Mouse (Mus musculus) heart, adult 2 months (tissue): Measurements from ENCODE around the gene Pdcl. TPM values are rescaled to one million over a fixed set of nuclear protein-coding genes. Genes with fewer than 3 reads are reported as not detected.

Experiments
- DNase-seq, 2 experiments: peaks; one replicate each; pipeline ENCODE4 v3.0.0; 2021
- H3K27ac ChIP-seq: fragments of 200-600 bp; 2 replicates; pipeline ENCODE4 v1.8.1; 2022
- H3K27me3 ChIP-seq: fragments of 200-500 bp; 2 replicates; pipeline ENCODE4 v1.6.1; 2012; ENCODE audit warnings: mild to moderate bottlenecking, low read length, inconsistent platforms, mixed read lengths; ENCODE audit not compliant: control insufficient read depth, insufficient read depth
- H3K36me3 ChIP-seq: fragments of 200-500 bp; 2 replicates; pipeline ENCODE4 v1.6.1; 2012; ENCODE audit warnings: low read length, inconsistent platforms; ENCODE audit not compliant: control insufficient read depth, insufficient read depth
- H3K4me1 ChIP-seq: fragments of 200-500 bp; 2 replicates; pipeline ENCODE4 v1.6.1; 2011; ENCODE audit warnings: low read length; ENCODE audit not compliant: control insufficient read depth, insufficient read depth
- H3K4me3 ChIP-seq: fragments of 200-600 bp; 2 replicates; pipeline ENCODE4 v1.8.1; 2022
- H3K79me2 ChIP-seq: fragments of 200-500 bp; replicated peaks from 2 replicates; pipeline ENCODE4 v1.6.1; 2012; ENCODE audit warnings: mild to moderate bottlenecking, inconsistent platforms, low read length, moderate library complexity, mixed read lengths; ENCODE audit not compliant: control insufficient read depth, insufficient read depth
- H3K9ac ChIP-seq: fragments of 200-500 bp; 2 replicates; pipeline ENCODE4 v1.6.1; 2012; ENCODE audit warnings: low read depth, mild to moderate bottlenecking, control low read depth, inconsistent platforms, low read length, mixed read lengths
- CTCF ChIP-seq: fragments of 200-600 bp; IDR thresholded peaks from 2 replicates; pipeline ENCODE4 v1.8.1; 2022; ENCODE audit warnings: antibody characterized with exemption, mild to moderate bottlenecking, moderate library complexity
- EP300 ChIP-seq: fragments of 200-500 bp; IDR thresholded peaks from 2 replicates; pipeline ENCODE4 v1.6.1; 2011; ENCODE audit warnings: low read depth, low read length, control low read depth; ENCODE audit not compliant: insufficient read depth
- POLR2A ChIP-seq: fragments of 200-500 bp; IDR thresholded peaks from 2 replicates; pipeline ENCODE4 v1.6.1; 2011; ENCODE audit warnings: mild to moderate bottlenecking, low read depth, low read length, control low read depth; ENCODE audit not compliant: insufficient read depth
- WGBS: fragments of 180-500 bp; shearing (Covaris S2); methylation state at CpG from one replicate; pipeline ENCODE4 v1.1.7; 2018; 5-methylcytosine and 5-hydroxymethylcytosine counted together
- intact Hi-C: fragments of 180-260 bp; cut with DNase I; formaldehyde crosslinking; loops from one replicate; pipeline ENCODE4 v1.15.1; 2025
- polyA plus RNA-seq: library from polyadenylated mRNA; depleted of rRNA; stranded (reverse); fragments of >200 nt; gene quantifications from 2 replicates; pipeline ENCODE4 v1.2.3, GENCODE M21; 2012; rRNA removed
- total RNA-seq, 2 experiments: library from RNA; stranded (reverse); gene quantifications; 2 replicates each; pipeline ENCODE4 v1.2.3; 2021

The Pdcl gene
- total and polyA plus RNA-seq, 3 experiments, result 7.6 to 18.9 (median 18.1) TPM

DNA sequence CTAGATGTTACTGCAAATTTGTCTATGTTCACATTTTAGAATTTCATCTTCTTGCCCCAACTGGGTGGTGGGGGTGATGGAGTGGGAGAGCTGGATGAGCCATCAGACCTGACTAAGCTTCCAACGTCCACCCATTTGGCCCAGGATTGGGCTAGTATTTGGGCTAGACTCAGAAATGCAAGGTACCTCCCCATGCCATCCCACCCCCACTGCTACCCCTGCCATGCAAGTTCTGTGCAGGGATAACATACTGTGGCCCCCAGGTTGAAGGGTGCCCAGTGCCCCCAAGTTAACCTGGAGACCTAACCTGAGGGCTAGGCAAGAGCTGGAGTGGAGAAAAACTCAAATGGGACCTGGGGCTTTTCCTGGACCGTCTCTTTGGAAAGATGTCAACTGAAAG, 776 bp upstream of the Pdcl start:
- H3K27ac ChIP-seq, result no peak overlapping the region

DNA sequence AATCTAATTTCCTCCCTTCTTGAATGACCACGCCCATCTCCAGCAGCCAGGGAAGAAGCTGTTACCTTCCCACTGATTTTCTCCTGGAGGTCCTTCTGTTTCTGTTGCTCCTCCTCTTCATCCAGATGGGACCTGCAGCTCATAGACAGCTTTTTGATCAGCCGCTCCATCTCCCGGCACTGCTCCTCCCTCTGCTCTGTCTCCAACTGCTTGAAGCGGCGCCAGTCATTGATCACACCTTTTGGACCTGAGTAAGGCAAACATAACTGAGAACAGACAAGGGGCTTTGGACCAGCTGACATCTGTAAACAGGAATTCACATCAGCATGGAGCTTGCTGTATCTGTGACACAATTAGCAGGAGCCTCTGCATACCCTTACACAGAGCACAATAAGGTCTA, 3.6 kb downstream of the Pdcl start:
- Histone ChIP-seq H3K36me3 (peaks cover 16% of the 10 kb centered on the region), H3K4me1 (no peaks in the 10 kb centered on the region; the same call in 1 of the 2 replicates), H3K4me3 (no peak overlapping the region), H3K27me3 (no peaks in the 10 kb centered on the region), H3K79me2 (no peaks in the 10 kb centered on the region), H3K9ac (no peak overlapping the region), H3K27ac (no peak overlapping the region)
- 94% methylated on average over 5 of the region's 5 CpGs for WGBS
- DNase-seq, result no peak
- TF ChIP-seq POLR2A (no peak), CTCF (no peak), EP300 (no peak)
- intact Hi-C loops, result no loop called here

More for the DNA sequence above, 776 bp upstream of the Pdcl start:
- H3K27me3 ChIP-seq, result no peaks in the 10 kb centered on the region
- no peak for DNase-seq
- no peak overlapping the region for H3K9ac ChIP-seq
- no peak for TF ChIP-seq POLR2A
- intact Hi-C loops, result loop anchor here (10.0 kb wide), 1 partner anchor 55 kb away; no protein-coding TSS in a partner anchor
- H3K4me3 ChIP-seq, result no peak overlapping the region; the same call in 1 of the 2 replicates
- 90% methylated on average over 2 of the region's 2 CpGs for WGBS
- H3K36me3 ChIP-seq, result peaks cover 4% of the 10 kb centered on the region
- no peaks in the 10 kb centered on the region; the same call in 1 of the 2 replicates for H3K4me1 ChIP-seq
- no peaks in the 10 kb centered on the region for H3K79me2 ChIP-seq

GRCm38 (mm10) chr2:37351671-37352070, 7.5 kb downstream of the Pdcl start:
- peaks cover 12% of the 10 kb centered on the region for H3K36me3 ChIP-seq

DNA sequence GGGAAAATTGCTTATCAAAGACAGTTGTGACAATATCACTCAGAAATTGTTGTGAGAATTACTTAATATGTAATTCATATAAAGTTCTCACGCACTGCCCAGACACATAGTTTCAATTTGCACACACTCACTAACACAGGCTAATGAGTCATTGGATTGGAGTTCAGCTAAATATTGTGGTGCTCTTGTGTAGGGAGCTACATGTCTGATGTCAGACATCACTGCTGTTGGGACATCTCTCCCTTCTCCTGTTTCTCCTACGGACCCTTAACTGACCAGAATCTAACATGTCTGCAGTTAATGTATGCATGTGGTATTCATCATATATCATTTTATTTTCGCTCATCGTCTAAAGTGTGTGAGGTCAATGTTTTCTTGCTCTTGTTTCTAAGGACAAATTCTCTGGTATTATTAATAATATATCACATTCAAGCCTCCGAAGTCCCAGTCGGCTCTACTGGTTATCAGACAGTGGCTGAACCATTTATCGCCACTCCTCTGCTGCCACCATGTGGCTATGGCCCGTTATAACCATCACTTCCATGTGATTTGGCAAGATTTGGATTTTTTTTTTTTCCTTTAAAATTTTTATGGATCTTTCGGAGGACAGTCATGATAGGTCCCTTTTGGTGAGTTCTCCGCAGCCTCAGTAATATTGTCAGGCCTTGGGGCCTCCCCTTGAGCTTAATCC, 20.5 kb downstream of the Pdcl start:
- no peaks in the 10 kb centered on the region for H3K36me3 ChIP-seq
- H3K27me3 ChIP-seq, result no peaks in the 10 kb centered on the region
- WGBS, result 51% methylated on average over 10 of the region's 10 CpGs
- no peak overlapping the region for H3K9ac ChIP-seq
- intact Hi-C loops, result no loop called here
- no peak overlapping the region for H3K4me3 ChIP-seq
- TF ChIP-seq CTCF (peak; percentile 84), POLR2A (no peak), EP300 (no peak)
- H3K4me1 ChIP-seq, result no peaks in the 10 kb centered on the region
- DNase-seq, result peak in 1 of 2 experiments; percentile 55
- H3K79me2 ChIP-seq, result no peaks in the 10 kb centered on the region
- H3K27ac ChIP-seq, result no peak overlapping the region

More at GRCm38 (mm10) chr2:37351671-37352070, 7.5 kb downstream of the Pdcl start:
- intact Hi-C loops, result no loop called here
- TF ChIP-seq CTCF (no peak), POLR2A (no peak), EP300 (no peak)
- H3K9ac ChIP-seq, result no peak overlapping the region
- no peak for DNase-seq
- no peaks in the 10 kb centered on the region for H3K4me1 ChIP-seq
- H3K79me2 ChIP-seq, result no peaks in the 10 kb centered on the region
- no peak overlapping the region for H3K27ac ChIP-seq
- WGBS, result 53% methylated on average over 7 of the region's 7 CpGs
- no peaks in the 10 kb centered on the region for H3K27me3 ChIP-seq
- H3K4me3 ChIP-seq, result no peak overlapping the region

- Histone ChIP-seq H3K4me3 (no peak overlapping the region), H3K4me1 (no peaks in the 10 kb centered on the region), H3K9ac (no peak overlapping the region), H3K27me3 (no peaks in the 10 kb centered on the region), H3K79me2 (no peaks in the 10 kb centered on the region), H3K36me3 (no peaks in the 10 kb centered on the region), H3K27ac (no peak overlapping the region)
- TF ChIP-seq POLR2A (no peak), CTCF (no peak), EP300 (no peak)
- intact Hi-C loops, result no loop called here
- DNase-seq, result no peak
- 60% methylated on average over 2 of the region's 2 CpGs for WGBS
These were observed 25.8 kb downstream of the Pdcl start for GRCm38 (mm10) chr2:37333321-37333720.

DNA sequence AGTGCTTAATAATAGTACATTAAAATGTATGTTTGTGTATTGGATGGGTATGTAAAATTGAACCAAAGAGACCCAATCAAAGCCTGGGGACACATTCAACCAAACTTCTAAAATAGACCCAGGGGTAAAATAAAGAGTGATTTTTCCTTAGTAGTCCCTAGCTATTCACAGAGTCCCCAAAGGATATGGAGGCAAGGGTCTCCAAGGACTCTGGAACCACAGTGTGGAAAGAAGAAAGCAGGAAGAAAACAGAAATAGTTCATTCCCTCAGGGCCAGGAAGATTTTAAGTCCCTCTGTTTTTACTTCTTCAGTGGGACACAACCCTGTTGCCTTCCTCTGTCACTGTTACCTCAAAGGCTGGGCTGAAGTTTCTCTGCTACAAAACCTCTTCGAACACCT, 32.9 kb downstream of the Pdcl start, which contains the start of gene Olfr368:
Gene Olfr368 (plus strand): TSS at position 301 of the 400 bp plus-strand sequence.
- Histone ChIP-seq H3K9ac (no peak within 1 kb of the TSS), H3K4me1 (no peaks in the 10 kb centered on the region), H3K4me3 (no peak within 1 kb of the TSS), H3K27ac (no peak within 1 kb of the TSS), H3K36me3 (no peaks in the 10 kb centered on the region), H3K27me3 (no peaks in the 10 kb centered on the region), H3K79me2 (no peaks in the 10 kb centered on the region)
- DNase-seq, result no peak
- 68% methylated on average over 1 of the region's 1 CpGs for WGBS
- intact Hi-C loops, result no loop called here
- TF ChIP-seq POLR2A (no peak), EP300 (no peak), CTCF (no peak)

Other genes with a start within 250 kb of the Pdcl start
- not detected for gene Olfr362, start 241.4 kb downstream of the Pdcl start, total RNA-seq
- gene Olfr362, start 241.4 kb downstream of the Pdcl start, polyA plus RNA-seq, result not detected in 2 replicates
- gene Olfr364-ps1, start 220.0 kb downstream of the Pdcl start, total RNA-seq, result not detected
- gene Olfr364-ps1, start 220.0 kb downstream of the Pdcl start, polyA plus RNA-seq, result not detected in 2 replicates
- gene Olfr365, start 171.1 kb downstream of the Pdcl start, total RNA-seq, result not detected
- gene Olfr365, start 171.1 kb downstream of the Pdcl start, polyA plus RNA-seq, result not detected in 2 replicates
- not detected for gene Olfr366, start 147.8 kb downstream of the Pdcl start, total RNA-seq
- not detected in 2 replicates for gene Olfr366, start 147.8 kb downstream of the Pdcl start, polyA plus RNA-seq
- not detected for gene Olfr368, start 32.8 kb downstream of the Pdcl start, total RNA-seq
- gene Olfr368, start 32.8 kb downstream of the Pdcl start, polyA plus RNA-seq, result not detected in 2 replicates
- gene Rc3h2, start 63.6 kb upstream of the Pdcl start, total RNA-seq, result 10 to 100 TPM; 28.2 to 35.0 TPM
- gene Rc3h2, start 63.6 kb upstream of the Pdcl start, polyA plus RNA-seq, result 5.9 and 12.8 TPM in 2 replicates
- 1 to 10 TPM; 4.4 to 5.0 TPM for gene Zbtb26, start 83.8 kb upstream of the Pdcl start, total RNA-seq
- gene Zbtb26, start 83.8 kb upstream of the Pdcl start, polyA plus RNA-seq, result 1.7 and 3.9 TPM in 2 replicates
- 1 to 10 TPM; 4.4 to 4.6 TPM for gene Zbtb6, start 83.8 kb upstream of the Pdcl start, total RNA-seq
- gene Zbtb6, start 83.8 kb upstream of the Pdcl start, polyA plus RNA-seq, result 1.4 and 2.8 TPM in 2 replicates
- gene Rabgap1, start 83.9 kb upstream of the Pdcl start, total RNA-seq, result 10 to 100 TPM; 36.9 to 43.8 TPM
- 10.4 and 19.1 TPM in 2 replicates for gene Rabgap1, start 83.9 kb upstream of the Pdcl start, polyA plus RNA-seq
- under 1 TPM; 0.63 to 0.73 TPM for gene Gpr21, start 157.0 kb upstream of the Pdcl start, total RNA-seq
- 0.37 and 0.50 TPM in 2 replicates for gene Gpr21, start 157.0 kb upstream of the Pdcl start, polyA plus RNA-seq